ENCODE assay signal across 8 mouse cellular contexts in the genomic region with DNA sequence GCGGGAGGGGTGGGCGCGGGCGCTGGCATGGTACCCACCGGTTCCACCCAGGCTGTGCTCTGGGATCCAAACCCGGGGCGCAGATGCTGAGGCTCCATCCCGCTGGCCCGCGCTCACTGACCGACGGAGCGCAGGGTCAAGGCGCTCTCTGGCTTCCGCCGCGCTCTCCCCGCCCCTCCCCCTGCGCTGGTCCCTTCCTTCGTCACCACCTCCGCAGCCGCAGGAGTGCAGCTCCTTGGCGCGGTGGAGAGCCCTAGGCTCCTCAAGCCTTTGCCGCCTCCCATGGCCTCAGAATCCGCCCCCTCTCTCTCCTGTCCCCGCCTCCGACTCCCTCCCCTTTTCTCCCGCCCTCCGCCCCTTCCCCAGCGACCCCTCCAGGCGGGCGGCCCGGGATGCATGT. TPM values are rescaled to one million over a fixed set of nuclear protein-coding genes. Genes with fewer than 3 reads are reported as not detected.
DNase-seq lines count a peak whose midpoint lies in the region; ATAC-seq and TF ChIP-seq lines count a peak whose summit lies in the region.
"Not testable (repeated sequence)": the region's sequence is repeated elsewhere in the genome, so short reads cannot be mapped to it uniquely, and the experiment has no call there.

A gene (minus strand): TSS at position 185 of the 400 bp plus-strand sequence.

- not testable (repeated sequence) for TF ChIP-seq CTCF in layer of hippocampus, adult 2 months (conservative IDR thresholded peaks at IDR 0.05)

- H3K9me3 ChIP-seq in embryonic facial prominence, embryonic 15.5 days (replicated peaks); heart, embryonic 10.5 days; hindbrain, embryonic 15.5 days; liver, embryonic 11.5 days (ENCODE audit: control insufficient read depth, low read length); midbrain, embryonic 16.5 days (replicated peaks; ENCODE audit: control insufficient read depth, low read length, poor library complexity, severe bottlenecking); stomach, embryonic 16.5 days (replicated peaks; ENCODE audit: control insufficient read depth, low read length): not testable (repeated sequence)

- not testable (repeated sequence) for H3K9ac ChIP-seq in embryonic facial prominence, embryonic 15.5 days; liver, embryonic 11.5 days (ENCODE audit: low read depth, low read length); stomach, embryonic 16.5 days (ENCODE audit: low read length)
- H3K9ac ChIP-seq in hindbrain, embryonic 15.5 days = peak within 1 kb of the TSS; percentile 58
- peak within 1 kb of the TSS; percentile 59 for H3K9ac ChIP-seq in midbrain, embryonic 16.5 days (ENCODE audit: low read depth, low read length)

- ATAC-seq in embryonic facial prominence, embryonic 15.5 days (ENCODE audit: insufficient number of reproducible peaks, low FRiP score, low TSS enrichment, low read depth); hindbrain, embryonic 15.5 days (ENCODE audit: low FRiP score, low read depth); liver, embryonic 11.5 days (replicated peaks; ENCODE audit: low FRiP score); midbrain, embryonic 16.5 days; stomach, embryonic 16.5 days (ENCODE audit: insufficient read depth, low FRiP score): not testable (repeated sequence)

- H3K27ac ChIP-seq in embryonic facial prominence, embryonic 15.5 days (replicated peaks); heart, embryonic 10.5 days; hindbrain, embryonic 15.5 days (replicated peaks); layer of hippocampus, adult 2 months; liver, embryonic 11.5 days (ENCODE audit: low read depth, low read length); midbrain, embryonic 16.5 days (ENCODE audit: low read length); stomach, embryonic 16.5 days (ENCODE audit: low read length): not testable (repeated sequence)

- no CpG with 5 or more reads among the region's 34 CpGs for WGBS in embryonic facial prominence, embryonic 15.5 days
- WGBS in heart, embryonic 10.5 days = 0% methylated on average over 1 of the region's 34 CpGs
- no CpG with 5 or more reads among the region's 34 CpGs for whole genome bisulfite sequencing in hindbrain, embryonic 15.5 days
- 0% methylated on average over 3 of the region's 34 CpGs for WGBS in liver, embryonic 11.5 days
- WGBS in midbrain, embryonic 16.5 days = 0% methylated on average over 1 of the region's 34 CpGs
- WGBS in stomach, embryonic 16.5 days = no CpG with 5 or more reads among the region's 34 CpGs

- peak; percentile 9 for DNase-seq in cerebellum, adult 11 months
- DNase-seq in heart, embryonic 10.5 days (ENCODE audit: low spot score); layer of hippocampus, adult 2 months (ENCODE audit: low spot score in 2 of 2); liver, embryonic 11.5 days (ENCODE audit: low spot score): not testable (repeated sequence)

- not testable (repeated sequence) for H3K36me3 ChIP-seq in embryonic facial prominence, embryonic 15.5 days; heart, embryonic 10.5 days; hindbrain, embryonic 15.5 days; liver, embryonic 11.5 days (ENCODE audit: control insufficient read depth, insufficient read depth, low read length); midbrain, embryonic 16.5 days (ENCODE audit: control insufficient read depth, insufficient read depth, low read length); stomach, embryonic 16.5 days (ENCODE audit: control insufficient read depth, insufficient read depth, low read length)

- H3K27me3 ChIP-seq in embryonic facial prominence, embryonic 15.5 days; heart, embryonic 10.5 days (ENCODE audit: insufficient read depth, poor library complexity, severe bottlenecking); hindbrain, embryonic 15.5 days; liver, embryonic 11.5 days (replicated peaks; ENCODE audit: control insufficient read depth, insufficient read depth, low read length); midbrain, embryonic 16.5 days (ENCODE audit: control insufficient read depth, insufficient read depth, low read depth, low read length); stomach, embryonic 16.5 days (ENCODE audit: control insufficient read depth, insufficient read depth, low read length): not testable (repeated sequence)

- H3K4me1 ChIP-seq in embryonic facial prominence, embryonic 15.5 days; heart, embryonic 10.5 days; hindbrain, embryonic 15.5 days (replicated peaks); liver, embryonic 11.5 days (replicated peaks; ENCODE audit: control insufficient read depth, insufficient read depth, low read length); midbrain, embryonic 16.5 days (ENCODE audit: control insufficient read depth, insufficient read depth, low read length); stomach, embryonic 16.5 days (ENCODE audit: control insufficient read depth, insufficient read depth, low read length): not testable (repeated sequence)

- peak within 1 kb of the TSS; percentile 40 for H3K4me3 ChIP-seq in embryonic facial prominence, embryonic 15.5 days (replicated peaks)
- peak within 1 kb of the TSS; percentile 53 for H3K4me3 ChIP-seq in heart, embryonic 10.5 days
- peak within 1 kb of the TSS; percentile 51 for H3K4me3 ChIP-seq in hindbrain, embryonic 15.5 days
- peak within 1 kb of the TSS; percentile 43 for H3K4me3 ChIP-seq in layer of hippocampus, adult 2 months
- H3K4me3 ChIP-seq in liver, embryonic 11.5 days (ENCODE audit: low read depth, low read length) = peak within 1 kb of the TSS; percentile 31
- H3K4me3 ChIP-seq in midbrain, embryonic 16.5 days (ENCODE audit: low read depth, low read length) = peak within 1 kb of the TSS; percentile 46
- H3K4me3 ChIP-seq in stomach, embryonic 16.5 days (replicated peaks; ENCODE audit: low read length) = peak within 1 kb of the TSS; percentile 38

- peak within 1 kb of the TSS; percentile 69 for H3K4me2 ChIP-seq in embryonic facial prominence, embryonic 15.5 days (replicated peaks)
- peak within 1 kb of the TSS; percentile 69 for H3K4me2 ChIP-seq in hindbrain, embryonic 15.5 days
- H3K4me2 ChIP-seq in liver, embryonic 11.5 days = peak within 1 kb of the TSS; percentile 50
- peak within 1 kb of the TSS; percentile 56 for H3K4me2 ChIP-seq in midbrain, embryonic 16.5 days (ENCODE audit: low read length)
- H3K4me2 ChIP-seq in stomach, embryonic 16.5 days (ENCODE audit: low read depth, low read length) = peak within 1 kb of the TSS; percentile 52

RNA-seq across cellular contexts. Expression of the gene that starts here (rescaled TPM):
- 0.18 and 0.40 TPM in 2 replicates for polyA plus RNA-seq in embryonic facial prominence, embryonic 15.5 days (2015; fragmentation: Nextera tagmentation; extraction: Ambion mirVana)
- polyA plus RNA-seq in heart, embryonic 10.5 days (2016; fragmentation: Nextera tagmentation; extraction: Ambion mirVana) = 0.23 and 0.63 TPM in 2 replicates
- 5.2 and 6.4 TPM in 2 replicates for polyA plus RNA-seq in hindbrain, embryonic 15.5 days (2015; fragmentation: Nextera tagmentation; extraction: Ambion mirVana)
- total RNA-seq in layer of hippocampus, adult 2 months (2021) = 10 to 100 TPM in 1 of 2 experiments, 1 to 10 TPM in 1; 9.7 to 10.3 TPM
- not detected in 2 replicates for polyA plus RNA-seq in liver, embryonic 11.5 days (2014; fragmentation: Nextera tagmentation; extraction: Ambion mirVana)
- 6.3 and 6.7 TPM in 2 replicates for polyA plus RNA-seq in midbrain, embryonic 16.5 days (2015; fragmentation: Nextera tagmentation; extraction: Ambion mirVana)
- polyA plus RNA-seq in stomach, embryonic 16.5 days (2015; fragmentation: Nextera tagmentation; extraction: Ambion mirVana) = 0.45 and 0.59 TPM in 2 replicates
